18 mouse cellular contexts compared by ENCODE assay signal in genomic region chr10:36248451-36248850, GRCm38 (mm10).
"Had no signal": no experiment of that assay in that cellular context is flagged by ENCODE, and none has a peak within 500 bp of the region (broad histone marks: within the 10 kb centered on the region; RNA-seq: fewer than 3 reads in every experiment).

No protein-coding gene starts in this region.

- H3K27me3 ChIP-seq: kidney, embryonic 15.5 days; liver, embryonic 13.5 days; midbrain, embryonic 12.5 days; midbrain, embryonic 15.5 days; neural tube, embryonic 13.5 days; stomach, embryonic 15.5 days had no signal

- H3K4me1 ChIP-seq: kidney, embryonic 15.5 days; liver, embryonic 13.5 days; midbrain, embryonic 12.5 days; midbrain, embryonic 15.5 days; neural tube, embryonic 13.5 days; stomach, embryonic 15.5 days had no signal

- H3K4me3 ChIP-seq: kidney, embryonic 15.5 days; left cerebral cortex, adult 2 months; liver, embryonic 13.5 days; midbrain, embryonic 12.5 days; midbrain, embryonic 15.5 days; myocyte; neural tube, embryonic 13.5 days; stomach, embryonic 15.5 days had no signal

- DNase-seq: kidney, postnatal 10 days; kidney, postnatal 36 days; layer of hippocampus, postnatal 36 days; liver, embryonic 13.5 days; lung, adult 2 months; lung, postnatal 14 days; lung, postnatal 4 days; retina, postnatal 1 day; right cerebral cortex, postnatal 25 days; spleen, adult 18-20 months; thymus, postnatal 25 days had no signal

- H3K27ac ChIP-seq: kidney, embryonic 15.5 days; left cerebral cortex, adult 2 months; liver, embryonic 13.5 days; midbrain, embryonic 12.5 days; midbrain, embryonic 15.5 days; neural tube, embryonic 13.5 days; stomach, embryonic 15.5 days had no signal
